Mouse (Mus musculus): ENCODE results near the gene Abca17.
A peak's percentile ranks its signal among the peaks of the same experiment; 100 is the strongest.

Gene Abca17

GRCm38 (mm10) chr17:24243311-24243969 is 107.4 kb downstream of the Abca17 start:
- peak in 1 of 2 experiments; percentile 15 for DNase-seq (ENCODE audit: low spot score in 2 of 2)

- no peak for DNase-seq (ENCODE audit: low spot score in 2 of 2)
Observed at GRCm38 (mm10) chr17:24236921-24237320, 113.9 kb downstream of the Abca17 start.

- no peak for DNase-seq (ENCODE audit: low spot score in 2 of 2)
Observed at GRCm38 (mm10) chr17:24236479-24236878, 114.4 kb downstream of the Abca17 start.

- DNase-seq (ENCODE audit: low spot score in 2 of 2), result no peak
Observed at GRCm38 (mm10) chr17:24227941-24228340, 122.9 kb downstream of the Abca17 start.

GRCm38 (mm10) chr17:24226721-24227120 is 124.1 kb downstream of the Abca17 start:
- DNase-seq (ENCODE audit: low spot score in 2 of 2), result no peak

GRCm38 (mm10) chr17:24225851-24226250 is 125.0 kb downstream of the Abca17 start:
- DNase-seq (ENCODE audit: low spot score in 2 of 2), result no peak

- DNase-seq (ENCODE audit: low spot score in 2 of 2), result no peak
Observed at GRCm38 (mm10) chr17:24224741-24225140, 126.1 kb downstream of the Abca17 start.

GRCm38 (mm10) chr17:24223513-24223912 is 127.4 kb downstream of the Abca17 start:
- no peak for DNase-seq (ENCODE audit: low spot score in 2 of 2)

GRCm38 (mm10) chr17:24222653-24223052 is 128.2 kb downstream of the Abca17 start:
- no peak for DNase-seq (ENCODE audit: low spot score in 2 of 2)

- peak; percentile 78 to 82 for DNase-seq (ENCODE audit: low spot score in 2 of 2)
Observed at GRCm38 (mm10) chr17:24220435-24221411, 130.1 kb downstream of the Abca17 start, which contains the start of gene Tedc2. TSS of gene Tedc2 (minus strand) at chr17:24220851.

GRCm38 (mm10) chr17:24216836-24217235 is 134.0 kb downstream of the Abca17 start:
- DNase-seq (ENCODE audit: low spot score in 2 of 2), result no peak

Data from frontal cortex, postnatal 25 days (tissue).